Mouse (Mus musculus) liver, embryonic 13.5 days (tissue): Measurements from ENCODE around the gene Dctd. TPM values are rescaled to one million over a fixed set of nuclear protein-coding genes. Genes with fewer than 3 reads are reported as not detected.
"Not testable (repeated sequence)": the region's sequence is repeated elsewhere in the genome, so short reads cannot be mapped to it uniquely, and the experiment has no call there.

Experiments
- ATAC-seq: fragments of 200-750 bp; cut with Nextera tagmentation; 2 replicates; pipeline ENCODE4 v1.8.0; 2017; ENCODE audit warnings: low read depth, mild to moderate bottlenecking, moderate number of reproducible peaks, moderate library complexity
- DNase-seq: peaks from one replicate; pipeline ENCODE4 v3.0.0; 2022
- H3K27ac ChIP-seq: fragments of 300-500 bp; sonication (generic); 2 replicates; pipeline ENCODE4 v1.5.1; 2015; ENCODE audit warnings: moderate library complexity, mild to moderate bottlenecking, inconsistent platforms
- H3K27me3 ChIP-seq: fragments of 300-500 bp; sonication (generic); 2 replicates; pipeline ENCODE4 v1.6.1; 2015; ENCODE audit warnings: mild to moderate bottlenecking, inconsistent platforms
- H3K36me3 ChIP-seq: fragments of 300-500 bp; sonication (generic); 2 replicates; pipeline ENCODE4 v1.6.1; 2015; ENCODE audit warnings: mild to moderate bottlenecking, inconsistent platforms
- H3K4me1 ChIP-seq: fragments of 300-500 bp; sonication (generic); replicated peaks from 2 replicates; pipeline ENCODE4 v1.6.1; 2015; ENCODE audit warnings: inconsistent platforms
- H3K4me2 ChIP-seq: fragments of 300-500 bp; sonication (generic); 2 replicates; pipeline ENCODE4 v1.6.1; 2015; ENCODE audit warnings: inconsistent platforms, mild to moderate bottlenecking, moderate library complexity
- H3K4me3 ChIP-seq: fragments of 300-500 bp; sonication (generic); replicated peaks from 2 replicates; pipeline ENCODE4 v1.5.1; 2015; ENCODE audit warnings: mild to moderate bottlenecking, inconsistent platforms
- H3K9ac ChIP-seq: fragments of 300-500 bp; sonication (generic); 2 replicates; pipeline ENCODE4 v1.6.1; 2015; ENCODE audit warnings: mild to moderate bottlenecking, inconsistent platforms
- H3K9me3 ChIP-seq: fragments of 300-500 bp; sonication (generic); replicated peaks from 2 replicates; pipeline ENCODE4 v1.6.1; 2016; ENCODE audit warnings: inconsistent platforms
- WGBS: fragments of 180-500 bp; shearing (Covaris S2); methylation state at CpG from one replicate; pipeline ENCODE4 v1.1.7; 2015; ENCODE audit not compliant: insufficient replicate concordance; 5-methylcytosine and 5-hydroxymethylcytosine counted together
- polyA plus RNA-seq: library from polyadenylated mRNA; unstranded; fragments of >200 nt; fragmentation: Nextera tagmentation; extraction: Ambion mirVana; gene quantifications from 2 replicates; pipeline ENCODE4 v1.2.1, GENCODE M21; 2015

The Dctd gene
- polyA plus RNA-seq, 1 experiment from 2014 or later: 9.5 TPM

DNA sequence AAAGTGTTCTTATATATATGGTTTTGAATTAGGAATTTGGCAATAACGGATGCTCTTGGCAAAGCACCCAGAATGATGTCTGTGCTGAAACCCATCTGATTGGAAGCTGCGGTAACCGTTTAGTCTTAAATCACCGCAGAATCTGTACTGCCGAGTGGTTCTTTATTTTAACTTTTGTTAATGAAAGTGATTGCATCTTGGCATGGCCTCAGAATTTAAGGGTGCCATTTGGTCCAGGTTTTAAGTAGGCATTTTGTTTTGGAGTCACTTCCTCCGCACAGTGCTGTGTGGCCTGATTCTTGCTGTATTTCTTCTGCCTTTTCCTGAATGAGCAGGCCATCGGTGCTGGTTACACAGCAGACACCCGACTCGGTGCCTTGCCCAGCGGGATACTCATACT lies 47.6 kb downstream of the Dctd start:
- H3K4me2 ChIP-seq: no peak overlapping the region
- H3K9ac ChIP-seq: no peak overlapping the region
- H3K27ac ChIP-seq: no peak overlapping the region
- no peak overlapping the region for H3K4me3 ChIP-seq
- no peak for ATAC-seq
- H3K9me3 ChIP-seq: no peaks in the 10 kb centered on the region
- no peaks in the 10 kb centered on the region for H3K4me1 ChIP-seq
- H3K36me3 ChIP-seq: peaks cover 13% of the 10 kb centered on the region
- 79% methylated on average over 10 of the region's 10 CpGs for WGBS
- H3K27me3 ChIP-seq: no peaks in the 10 kb centered on the region
- no peak for DNase-seq

DNA sequence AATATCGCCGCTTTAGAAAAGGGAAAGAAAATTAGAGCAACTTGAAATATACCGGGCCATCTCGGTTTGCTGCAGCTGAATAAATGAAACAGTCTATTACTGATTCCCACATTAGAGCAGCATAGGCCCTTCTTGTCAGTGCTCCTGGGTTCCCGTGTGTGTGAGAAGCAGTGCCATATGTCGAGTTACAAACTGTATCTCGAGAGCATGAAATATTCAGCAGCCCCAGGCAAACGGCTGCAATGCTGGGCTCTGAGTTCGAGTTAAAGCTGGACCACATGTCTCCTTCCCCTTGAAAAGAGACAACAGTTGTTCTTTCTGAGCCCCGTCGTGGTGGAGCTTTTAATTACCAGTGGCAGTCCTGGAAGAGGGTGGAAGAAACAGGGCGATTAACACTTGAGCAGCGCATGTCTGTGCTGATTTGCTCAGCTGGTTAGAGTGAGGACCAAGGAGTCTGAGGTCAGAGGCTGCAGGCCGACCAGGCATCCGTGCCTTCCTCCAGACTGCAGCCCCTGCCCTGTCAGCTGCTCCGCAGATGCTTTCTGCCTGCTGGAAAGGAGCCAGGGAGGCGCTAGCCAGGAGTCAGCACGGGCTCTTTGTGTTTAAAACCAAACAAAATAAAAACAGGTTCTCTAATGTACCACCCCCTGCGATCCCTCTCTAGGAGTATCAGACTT lies 53.3 kb downstream of the Dctd start:
- DNase-seq (no peak), ATAC-seq (no peak)
- H3K9ac ChIP-seq: no peak overlapping the region
- H3K4me3 ChIP-seq: no peak overlapping the region
- H3K4me1 ChIP-seq: no peaks in the 10 kb centered on the region
- no peaks in the 10 kb centered on the region for H3K36me3 ChIP-seq
- no peaks in the 10 kb centered on the region for H3K27me3 ChIP-seq
- 54% methylated on average over 19 of the region's 19 CpGs for WGBS
- no peaks in the 10 kb centered on the region for H3K9me3 ChIP-seq
- no peak overlapping the region for H3K4me2 ChIP-seq
- no peak overlapping the region for H3K27ac ChIP-seq

DNA sequence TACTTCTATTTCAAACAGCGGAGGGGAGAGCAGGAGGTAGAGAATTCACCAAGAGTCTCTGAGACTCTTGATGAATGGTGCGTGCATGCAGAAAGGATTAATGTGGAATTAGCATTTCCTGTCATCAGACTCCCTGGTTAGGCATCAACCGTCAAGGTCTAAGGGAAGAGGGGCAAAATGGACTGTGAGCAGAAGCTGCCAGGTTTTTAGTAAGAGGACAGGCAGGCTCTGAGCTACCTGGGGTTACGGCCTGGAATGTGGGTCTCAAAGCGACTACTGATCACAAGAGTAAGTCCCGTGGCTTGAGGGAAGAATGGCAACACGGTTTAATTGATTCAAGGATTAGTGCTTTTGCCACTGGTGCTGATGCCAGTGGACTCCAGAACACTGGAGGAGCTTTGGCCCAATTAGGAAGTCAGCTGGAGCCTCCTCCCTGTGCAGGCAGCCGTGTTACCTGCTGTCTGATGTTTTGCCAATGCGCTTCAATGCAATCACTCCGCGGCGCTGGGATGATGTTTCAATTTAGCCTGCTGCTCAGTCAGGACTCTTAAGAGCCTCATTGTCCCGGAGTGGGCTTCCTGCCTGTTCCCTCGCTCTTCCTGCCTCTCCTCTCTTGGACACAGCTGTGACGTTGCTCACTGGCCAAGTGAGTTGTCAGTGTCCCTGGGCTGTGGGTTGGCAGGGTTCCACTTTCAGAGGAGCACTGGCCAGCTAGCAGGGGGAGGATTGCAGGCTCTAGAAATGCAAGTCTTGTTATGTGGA lies 54.6 kb downstream of the Dctd start:
- H3K27me3 ChIP-seq: no peaks in the 10 kb centered on the region
- DNase-seq (no peak), ATAC-seq (no peak)
- H3K4me1 ChIP-seq: no peaks in the 10 kb centered on the region
- H3K9me3 ChIP-seq: no peaks in the 10 kb centered on the region
- no peaks in the 10 kb centered on the region for H3K36me3 ChIP-seq
- H3K9ac ChIP-seq: no peak overlapping the region
- WGBS: 38% methylated on average over 15 of the region's 15 CpGs
- no peak overlapping the region for H3K4me3 ChIP-seq
- no peak overlapping the region for H3K4me2 ChIP-seq
- no peak overlapping the region for H3K27ac ChIP-seq

- Histone ChIP-seq H3K27ac (no peak overlapping the region), H3K9ac (no peak overlapping the region), H3K4me1 (no peaks in the 10 kb centered on the region), H3K4me3 (no peak overlapping the region), H3K27me3 (no peaks in the 10 kb centered on the region), H3K9me3 (no peaks in the 10 kb centered on the region), H3K36me3 (no peaks in the 10 kb centered on the region), H3K4me2 (no peak overlapping the region)
- no peak for DNase-seq
- 50% methylated on average over 10 of the region's 10 CpGs for WGBS
- ATAC-seq: no peak
Measured at GRCm38 (mm10) chr8:48157718-48158117, 58.8 kb downstream of the Dctd start.

DNA sequence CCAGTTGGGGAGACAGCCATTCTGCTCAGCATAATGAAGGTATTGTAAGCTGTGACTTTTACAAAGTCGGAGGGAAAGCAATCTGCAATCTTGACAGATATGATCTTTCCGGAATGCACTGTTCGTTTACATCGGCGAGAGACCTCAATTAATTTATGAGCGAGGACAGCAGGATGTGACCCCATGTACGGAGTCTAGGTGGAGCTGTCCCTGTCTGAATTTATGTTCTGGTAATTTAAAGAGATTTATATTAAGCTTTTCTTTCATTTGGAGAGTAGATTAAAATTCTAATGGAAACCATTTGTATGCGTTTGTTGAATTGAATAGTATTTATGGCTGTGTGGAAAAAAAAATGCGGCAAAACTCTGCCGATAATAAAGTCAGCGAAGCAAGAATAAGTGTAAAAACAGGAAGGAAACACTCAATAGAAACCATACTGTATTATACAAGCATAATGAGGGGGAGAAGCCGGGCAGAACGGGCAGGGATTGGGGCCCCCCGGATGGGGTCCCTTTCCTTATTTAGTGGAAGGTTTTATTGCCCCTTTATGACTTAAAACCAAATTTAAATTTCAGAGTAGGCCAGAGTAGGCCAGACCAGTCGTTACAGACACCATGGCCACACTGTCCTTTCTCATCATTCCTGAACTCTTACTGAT lies 59.8 kb downstream of the Dctd start:
- H3K4me3 ChIP-seq: no peak overlapping the region
- H3K9me3 ChIP-seq: no peaks in the 10 kb centered on the region
- no peak overlapping the region for H3K27ac ChIP-seq
- 60% methylated on average over 15 of the region's 15 CpGs for WGBS
- DNase-seq (no peak), ATAC-seq (no peak)
- no peak overlapping the region for H3K9ac ChIP-seq
- no peaks in the 10 kb centered on the region for H3K36me3 ChIP-seq
- H3K4me1 ChIP-seq: no peaks in the 10 kb centered on the region
- no peak overlapping the region for H3K4me2 ChIP-seq
- no peaks in the 10 kb centered on the region for H3K27me3 ChIP-seq

- no peaks in the 10 kb centered on the region for H3K27me3 ChIP-seq
- H3K36me3 ChIP-seq: no peaks in the 10 kb centered on the region
- no peak overlapping the region for H3K27ac ChIP-seq
- no peak overlapping the region for H3K9ac ChIP-seq
- no peak overlapping the region for H3K4me2 ChIP-seq
- peaks cover 6% of the 10 kb centered on the region; the same call in 1 of the 2 replicates for H3K9me3 ChIP-seq
- DNase-seq (no peak), ATAC-seq (no peak)
- no peaks in the 10 kb centered on the region for H3K4me1 ChIP-seq
- 51% methylated on average over 4 of the region's 4 CpGs for WGBS
- H3K4me3 ChIP-seq: no peak overlapping the region
Measured at GRCm38 (mm10) chr8:48177406-48177805, 78.5 kb downstream of the Dctd start.

DNA sequence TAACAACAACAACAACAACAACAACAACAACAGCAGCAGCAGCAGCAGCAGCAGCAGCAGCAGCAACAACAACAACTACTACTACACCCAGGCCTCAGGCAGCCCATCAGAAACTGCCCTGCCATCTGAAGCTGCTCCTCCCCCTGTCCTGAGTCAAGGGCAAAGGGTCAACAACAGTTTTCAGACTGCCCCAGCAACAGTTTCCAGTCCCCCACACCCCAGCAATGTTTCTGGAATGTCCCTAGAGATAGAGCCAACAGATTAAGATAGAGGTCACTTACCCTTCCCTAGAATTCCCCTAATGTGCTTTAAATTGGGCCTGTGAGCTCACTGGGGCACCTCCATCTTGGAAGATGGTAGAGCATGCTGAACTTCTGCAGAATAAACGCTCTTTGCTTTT lies 79.0 kb downstream of the Dctd start:
- Histone ChIP-seq H3K36me3 (no peaks in the 10 kb centered on the region), H3K27me3 (no peaks in the 10 kb centered on the region), H3K4me1 (no peaks in the 10 kb centered on the region), H3K9ac (no peak overlapping the region), H3K4me3 (no peak overlapping the region), H3K4me2 (no peak overlapping the region), H3K27ac (no peak overlapping the region), H3K9me3 (peaks cover 6% of the 10 kb centered on the region; the same call in 1 of the 2 replicates)
- no peak for DNase-seq
- WGBS: 55% methylated on average over 1 of the region's 1 CpGs
- ATAC-seq: no peak

DNA sequence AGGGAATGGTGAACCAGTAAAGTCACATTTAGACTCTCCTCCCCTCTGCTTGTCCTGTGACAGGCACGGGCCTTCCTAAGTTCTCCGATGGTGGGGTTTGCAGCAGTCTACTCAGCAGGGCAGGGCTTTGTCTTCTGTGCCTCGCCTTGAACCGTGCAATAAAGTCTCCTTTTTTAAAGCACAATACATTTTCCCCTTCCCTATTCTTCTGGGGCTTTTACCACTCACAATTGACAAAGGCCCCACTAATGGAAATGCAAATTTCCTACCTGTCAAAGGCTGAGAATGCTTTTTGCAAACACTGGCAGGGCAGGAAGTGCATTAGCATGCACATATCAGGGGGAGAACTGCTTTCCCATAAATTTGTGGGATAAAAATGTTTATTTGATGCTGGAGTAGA lies 80.1 kb downstream of the Dctd start:
- DNase-seq (no peak), ATAC-seq (no peak)
- no peaks in the 10 kb centered on the region for H3K27me3 ChIP-seq
- H3K9ac ChIP-seq: no peak overlapping the region
- H3K4me1 ChIP-seq: no peaks in the 10 kb centered on the region
- 54% methylated on average over 4 of the region's 4 CpGs for WGBS
- peaks cover 6% of the 10 kb centered on the region; the same call in 1 of the 2 replicates for H3K9me3 ChIP-seq
- H3K27ac ChIP-seq: no peak overlapping the region
- no peak overlapping the region for H3K4me3 ChIP-seq
- H3K4me2 ChIP-seq: no peak overlapping the region
- H3K36me3 ChIP-seq: no peaks in the 10 kb centered on the region

DNA sequence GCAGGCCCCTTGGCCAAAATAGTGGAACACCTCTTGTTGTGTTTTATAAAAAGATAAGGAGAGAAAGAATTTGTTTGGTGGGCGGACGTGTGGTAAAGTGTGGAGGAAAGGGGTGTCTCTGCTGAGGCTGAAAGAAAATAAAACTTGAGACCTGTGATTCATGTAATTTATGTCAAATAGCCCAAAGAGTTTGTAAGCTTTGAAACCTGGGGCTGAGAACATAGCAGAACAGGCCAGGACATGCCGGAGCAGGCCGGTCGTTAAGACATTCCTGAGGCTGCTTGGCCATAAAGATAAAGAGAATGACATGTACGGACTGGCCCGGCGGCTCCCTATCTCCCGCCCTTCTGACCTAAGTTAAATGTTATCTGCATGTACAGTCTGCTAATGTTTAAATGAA lies 81.3 kb downstream of the Dctd start:
- ATAC-seq, H3K27me3 ChIP-seq: not testable (repeated sequence)
- WGBS: 69% methylated on average over 9 of the region's 9 CpGs

GRCm38 (mm10) chr8:48181000-48181399 lies 82.1 kb downstream of the Dctd start:
- no peak overlapping the region for H3K4me3 ChIP-seq
- H3K9me3 ChIP-seq: peaks cover 6% of the 10 kb centered on the region; the same call in 1 of the 2 replicates
- 74% methylated on average over 3 of the region's 3 CpGs for WGBS
- no peak for ATAC-seq
- H3K4me1 ChIP-seq: no peaks in the 10 kb centered on the region
- no peaks in the 10 kb centered on the region for H3K36me3 ChIP-seq
- H3K9ac ChIP-seq: no peak overlapping the region
- H3K27me3 ChIP-seq: no peaks in the 10 kb centered on the region
- H3K27ac ChIP-seq: no peak overlapping the region
- DNase-seq: no peak
- no peak overlapping the region for H3K4me2 ChIP-seq

More for the DNA sequence above, 81.3 kb downstream of the Dctd start:
- H3K9ac ChIP-seq, H3K9me3 ChIP-seq, H3K4me3 ChIP-seq, H3K27ac ChIP-seq, H3K4me1 ChIP-seq, H3K4me2 ChIP-seq, H3K36me3 ChIP-seq, DNase-seq: not testable (repeated sequence)

DNA sequence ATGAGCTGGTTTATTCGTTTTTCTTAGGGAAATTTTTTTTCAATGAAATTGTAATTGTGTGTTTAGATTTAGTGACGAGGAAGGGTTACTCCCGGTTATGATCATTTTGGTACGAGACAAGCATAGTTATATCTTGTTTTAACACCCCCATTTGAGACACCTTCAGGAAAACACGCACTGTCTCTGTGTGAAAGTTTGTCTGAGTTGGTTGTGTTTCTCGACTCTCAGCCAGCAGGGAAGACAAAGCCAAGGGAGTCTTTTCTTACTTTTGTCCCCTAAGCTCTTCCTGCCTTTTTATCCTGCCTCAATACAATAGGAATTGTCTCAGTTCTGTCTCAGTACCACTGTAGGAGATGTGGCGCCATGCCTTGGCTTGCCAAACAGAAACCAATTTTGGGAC lies 84.9 kb downstream of the Dctd start:
- no peak overlapping the region for H3K27ac ChIP-seq
- H3K27me3 ChIP-seq: no peaks in the 10 kb centered on the region
- DNase-seq: no peak
- no peak for ATAC-seq
- no peak overlapping the region for H3K9ac ChIP-seq
- 66% methylated on average over 7 of the region's 7 CpGs for WGBS
- H3K36me3 ChIP-seq: no peaks in the 10 kb centered on the region
- H3K4me3 ChIP-seq: no peak overlapping the region
- H3K4me1 ChIP-seq: no peaks in the 10 kb centered on the region
- 0 out of 2 replicates have a peak, but pooled peaks cover 11% of the 10 kb centered on the region for H3K9me3 ChIP-seq
- H3K4me2 ChIP-seq: no peak overlapping the region
